Mouse (Mus musculus) gastrocnemius, postnatal 14 days (tissue): ENCODE measurements at regions not wholly inside any gene's neighbourhood (a gene's known extent, or its start where the extent isn't known, plus 50 kb on each side); places are given as distances from the start of the nearest gene placed in this dataset.

ENCODE experiments used
- DNase-seq: peaks from one replicate; pipeline ENCODE4 v3.0.0; 2021; ENCODE audit warnings: mixed read lengths
- intact Hi-C: fragments of 180-260 bp; cut with DNase I; formaldehyde crosslinking; loops from one replicate; pipeline ENCODE4 v1.15.1; 2025; ENCODE audit warnings: low total_unique reads

DNA sequence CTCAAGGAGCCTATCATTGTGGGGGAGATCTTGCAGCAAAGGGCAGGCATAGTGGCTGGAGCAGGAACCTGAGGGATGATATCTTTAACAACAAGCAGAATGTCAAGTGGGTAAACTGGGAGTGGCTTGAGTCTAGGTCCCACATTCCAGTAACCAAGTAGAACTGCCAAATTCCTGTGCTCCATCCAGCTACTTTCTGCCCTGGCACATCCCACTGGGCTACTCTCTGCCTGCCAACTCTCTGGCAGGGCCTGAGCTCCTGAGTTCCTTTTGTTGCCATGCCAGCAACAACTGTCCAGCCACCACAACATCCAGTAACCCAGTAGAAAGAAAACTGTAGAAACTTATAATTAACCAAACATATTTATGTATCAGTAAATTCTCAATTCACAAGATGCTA lies 1088.8 kb upstream of the Tenm4 start:
- intact Hi-C loops: no loop called here
- DNase-seq: peak; percentile 5

DNA sequence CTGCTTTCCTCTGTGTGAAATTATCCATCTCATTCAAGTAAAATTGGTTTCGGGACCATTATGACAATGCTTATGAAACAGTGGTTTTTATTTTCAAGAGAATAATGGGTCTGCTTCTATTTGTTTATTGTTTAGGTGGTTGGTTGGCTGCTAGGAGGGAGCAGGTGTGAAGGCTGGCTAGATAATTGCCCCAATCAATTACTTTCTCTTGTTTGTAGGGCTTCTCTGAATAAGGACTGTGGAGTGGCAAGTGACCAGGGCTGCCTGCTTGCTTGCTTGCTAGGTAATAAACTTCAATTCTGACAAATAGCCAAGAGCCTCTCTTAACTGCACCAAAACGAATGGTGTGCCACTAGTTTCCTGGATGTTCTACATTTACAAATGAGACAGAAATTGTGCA lies 1086.7 kb upstream of the Tenm4 start:
- intact Hi-C loops: no loop called here
- no peak for DNase-seq

DNA sequence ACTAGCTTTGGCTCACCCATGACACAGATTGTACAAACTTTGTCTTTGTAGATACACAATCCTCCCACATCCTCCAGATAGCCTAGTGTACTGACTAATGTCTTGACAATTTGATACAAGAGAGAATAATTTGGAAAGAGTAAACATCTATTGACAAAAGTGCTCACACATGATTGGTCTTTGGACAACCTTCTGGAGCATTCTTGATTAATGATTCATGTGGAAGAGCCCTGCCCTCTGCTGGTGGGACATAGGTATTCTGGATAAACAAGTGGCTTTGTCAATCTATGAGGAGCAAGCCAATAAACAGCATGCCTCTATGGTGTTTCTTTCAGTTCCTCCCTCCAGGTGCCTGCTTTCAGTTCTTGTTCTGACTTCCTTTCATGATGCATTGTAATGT lies 1079.7 kb upstream of the Tenm4 start:
- intact Hi-C loops: no loop called here
- DNase-seq: no peak

- intact Hi-C loops: no loop called here
- no peak for DNase-seq
Measured at GRCm38 (mm10) chr7:95129020-95129419, 1042.0 kb upstream of the Tenm4 start.

DNA sequence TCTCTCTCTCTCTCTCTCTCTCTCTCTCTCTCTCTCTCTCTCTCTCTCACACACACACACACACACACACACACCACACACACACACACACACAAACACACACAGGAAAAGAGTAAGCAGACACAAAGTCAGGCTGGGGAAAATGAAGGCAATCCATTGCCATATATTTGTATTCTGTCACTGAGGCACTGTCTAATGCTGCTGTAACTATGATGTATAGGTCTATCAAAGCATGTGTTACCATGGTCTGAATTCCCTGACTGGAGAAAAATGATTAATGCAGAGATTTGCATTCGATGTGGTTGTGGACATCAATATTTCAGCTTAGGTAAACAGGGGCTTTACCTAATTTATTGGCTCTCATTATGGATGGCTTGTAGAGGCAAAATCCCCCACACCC lies 1038.0 kb upstream of the Tenm4 start:
- no peak for DNase-seq
- intact Hi-C loops: no loop called here

- DNase-seq: no peak
- intact Hi-C loops: no loop called here
Measured at GRCm38 (mm10) chr7:95134062-95134625, 1036.9 kb upstream of the Tenm4 start.

GRCm38 (mm10) chr7:95141778-95142177 lies 1029.3 kb upstream of the Tenm4 start:
- intact Hi-C loops: no loop called here
- DNase-seq: no peak

- DNase-seq: no peak
- intact Hi-C loops: no loop called here
Measured at GRCm38 (mm10) chr7:95143037-95143436, 1028.0 kb upstream of the Tenm4 start.
